Mouse (Mus musculus) heart, postnatal 0 days (tissue): ENCODE measurements at regions not wholly inside any gene's neighbourhood (a gene's known extent, or its start where the extent isn't known, plus 50 kb on each side); places are given as distances from the start of the nearest gene placed in this dataset.

Source experiments
- CTCF ChIP-seq: IDR thresholded peaks from 2 replicates; pipeline ENCODE4 v1.5.1; 2016; ENCODE audit warnings: antibody characterized with exemption, control low read depth, low read depth
- EP300 ChIP-seq: IDR thresholded peaks from 2 replicates; pipeline ENCODE4 v1.6.1; 2016; ENCODE audit warnings: antibody characterized with exemption, low read depth

DNA sequence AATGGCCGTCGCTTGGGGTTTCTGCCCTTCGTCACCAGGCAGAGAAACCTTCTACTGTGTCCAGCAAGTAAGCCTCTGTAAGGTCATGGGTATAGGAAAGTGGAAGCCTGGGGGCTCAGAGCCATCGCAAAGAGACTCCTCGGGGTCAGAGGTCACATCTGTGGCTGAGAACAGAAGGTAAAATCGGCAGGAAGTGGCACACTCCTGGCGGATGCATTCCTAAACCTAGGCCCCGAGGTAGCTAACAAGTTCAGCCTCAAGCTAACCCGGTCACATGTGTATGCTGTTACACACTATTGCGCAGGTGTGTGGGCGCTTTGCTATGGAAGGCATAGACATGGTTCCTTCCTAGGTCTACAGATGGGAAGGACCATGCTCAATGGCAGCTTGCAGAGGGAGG, 134.0 kb downstream of the Fam43a start:
- TF ChIP-seq EP300, result no peak
- TF ChIP-seq CTCF, result no peak
